Mouse (Mus musculus): Measurements from ENCODE around the gene Gli3. TPM values are rescaled to one million over a fixed set of nuclear protein-coding genes. Genes with fewer than 3 reads are reported as not detected.

Gli3 gene
- polyA plus RNA-seq, 1 experiment from 2014 or later: 4.8 TPM

- Histone ChIP-seq H3K4me3 (peak overlapping the region; percentile 79), H3K36me3 (no peaks in the 10 kb centered on the region), H3K9me3 (no peaks in the 10 kb centered on the region), H3K9ac (peak overlapping the region; percentile 83), H3K4me1 (replicated peaks) (peaks cover 59% of the 10 kb centered on the region), H3K27ac (replicated peaks) (peak overlapping the region; percentile 86), H3K4me2 (peak overlapping the region; percentile 95), H3K27me3 (peaks cover 22% of the 10 kb centered on the region)
- 1% methylated on average over 11 of the region's 11 CpGs for WGBS
- ATAC-seq (ENCODE audit: low read depth): no peak
Measured at GRCm38 (mm10) chr13:15464741-15465250, 1.8 kb downstream of the Gli3 start.

- Histone ChIP-seq H3K9me3 (no peaks in the 10 kb centered on the region), H3K36me3 (no peaks in the 10 kb centered on the region), H3K4me1 (replicated peaks) (peaks cover 64% of the 10 kb centered on the region), H3K4me3 (peak overlapping the region; percentile 10; the same call in 1 of the 2 replicates), H3K27ac (replicated peaks) (no peak overlapping the region), H3K4me2 (peak overlapping the region; percentile 95), H3K27me3 (peaks cover 22% of the 10 kb centered on the region), H3K9ac (no peak overlapping the region)
- no peak for ATAC-seq (ENCODE audit: low read depth)
- WGBS: 16% methylated on average over 6 of the region's 6 CpGs
Measured at GRCm38 (mm10) chr13:15466496-15466895, 3.5 kb downstream of the Gli3 start.

- Histone ChIP-seq H3K27me3 (peaks cover 16% of the 10 kb centered on the region), H3K27ac (replicated peaks) (no peak overlapping the region), H3K36me3 (no peaks in the 10 kb centered on the region), H3K9ac (no peak overlapping the region), H3K4me1 (replicated peaks) (peaks cover 59% of the 10 kb centered on the region), H3K4me2 (peak overlapping the region; percentile 95), H3K9me3 (no peaks in the 10 kb centered on the region), H3K4me3 (no peak overlapping the region)
- 21% methylated on average over 3 of the region's 3 CpGs for WGBS
- ATAC-seq (ENCODE audit: low read depth): no peak
Measured at GRCm38 (mm10) chr13:15467409-15467808, 4.4 kb downstream of the Gli3 start.

GRCm38 (mm10) chr13:15468421-15468820 lies 5.4 kb downstream of the Gli3 start:
- no peak overlapping the region for H3K4me3 ChIP-seq
- 11% methylated on average over 4 of the region's 4 CpGs for WGBS
- peaks cover 13% of the 10 kb centered on the region; the same call in 1 of the 2 replicates for H3K27me3 ChIP-seq
- peak overlapping the region; percentile 16; the same call in 1 of the 2 replicates for H3K4me2 ChIP-seq
- no peak overlapping the region for H3K9ac ChIP-seq
- peaks cover 59% of the 10 kb centered on the region for H3K4me1 ChIP-seq (replicated peaks)
- ATAC-seq (ENCODE audit: low read depth): no peak
- H3K36me3 ChIP-seq: no peaks in the 10 kb centered on the region
- H3K27ac ChIP-seq (replicated peaks): no peak overlapping the region
- no peaks in the 10 kb centered on the region for H3K9me3 ChIP-seq

GRCm38 (mm10) chr13:15470056-15470455 lies 7.0 kb downstream of the Gli3 start:
- Histone ChIP-seq H3K4me2 (no peak overlapping the region), H3K9me3 (no peaks in the 10 kb centered on the region), H3K4me3 (no peak overlapping the region), H3K9ac (no peak overlapping the region), H3K4me1 (replicated peaks) (peaks cover 51% of the 10 kb centered on the region), H3K36me3 (no peaks in the 10 kb centered on the region), H3K27me3 (0 out of 2 replicates have a peak, but pooled peaks cover 4% of the 10 kb centered on the region), H3K27ac (replicated peaks) (no peak overlapping the region)
- WGBS: 59% methylated on average over 3 of the region's 3 CpGs
- no peak for ATAC-seq (ENCODE audit: low read depth)

GRCm38 (mm10) chr13:15472712-15473111 lies 9.7 kb downstream of the Gli3 start:
- no peaks in the 10 kb centered on the region for H3K27me3 ChIP-seq
- H3K27ac ChIP-seq (replicated peaks): no peak overlapping the region
- WGBS: 62% methylated on average over 3 of the region's 3 CpGs
- no peaks in the 10 kb centered on the region for H3K36me3 ChIP-seq
- no peak for ATAC-seq (ENCODE audit: low read depth)
- no peak overlapping the region for H3K9ac ChIP-seq
- H3K4me2 ChIP-seq: no peak overlapping the region
- no peak overlapping the region for H3K4me3 ChIP-seq
- H3K4me1 ChIP-seq (replicated peaks): peaks cover 33% of the 10 kb centered on the region
- no peaks in the 10 kb centered on the region for H3K9me3 ChIP-seq

GRCm38 (mm10) chr13:15474393-15474792 lies 11.4 kb downstream of the Gli3 start:
- no peaks in the 10 kb centered on the region for H3K27me3 ChIP-seq
- H3K9ac ChIP-seq: no peak overlapping the region
- H3K4me1 ChIP-seq (replicated peaks): peaks cover 21% of the 10 kb centered on the region
- H3K27ac ChIP-seq (replicated peaks): no peak overlapping the region
- H3K4me3 ChIP-seq: no peak overlapping the region
- no peaks in the 10 kb centered on the region for H3K9me3 ChIP-seq
- H3K4me2 ChIP-seq: no peak overlapping the region
- no peak for ATAC-seq (ENCODE audit: low read depth)
- 53% methylated on average over 2 of the region's 2 CpGs for WGBS
- no peaks in the 10 kb centered on the region for H3K36me3 ChIP-seq

- Histone ChIP-seq H3K27me3 (no peaks in the 10 kb centered on the region), H3K4me2 (peak overlapping the region; percentile 35), H3K9me3 (no peaks in the 10 kb centered on the region), H3K9ac (no peak overlapping the region), H3K36me3 (no peaks in the 10 kb centered on the region), H3K27ac (replicated peaks) (no peak overlapping the region), H3K4me1 (replicated peaks) (peaks cover 24% of the 10 kb centered on the region), H3K4me3 (no peak overlapping the region)
- peak; percentile 57 for ATAC-seq (ENCODE audit: low read depth)
- 19% methylated on average over 14 of the region's 14 CpGs for WGBS
Measured at GRCm38 (mm10) chr13:15486033-15486891, 23.2 kb downstream of the Gli3 start.

- Histone ChIP-seq H3K36me3 (no peaks in the 10 kb centered on the region), H3K4me2 (peak overlapping the region; percentile 24; the same call in 1 of the 2 replicates), H3K9ac (no peak overlapping the region), H3K4me3 (no peak overlapping the region), H3K4me1 (replicated peaks) (peaks cover 24% of the 10 kb centered on the region), H3K27ac (replicated peaks) (no peak overlapping the region), H3K27me3 (no peaks in the 10 kb centered on the region), H3K9me3 (no peaks in the 10 kb centered on the region)
- ATAC-seq (ENCODE audit: low read depth): no peak
- 9% methylated on average over 7 of the region's 7 CpGs for WGBS
Measured at GRCm38 (mm10) chr13:15487334-15487733, 24.3 kb downstream of the Gli3 start.

- 34% methylated on average over 1 of the region's 1 CpGs for WGBS
- H3K4me2 ChIP-seq: no peak overlapping the region
- no peak overlapping the region for H3K9ac ChIP-seq
- no peaks in the 10 kb centered on the region for H3K36me3 ChIP-seq
- no peak overlapping the region for H3K4me3 ChIP-seq
- no peaks in the 10 kb centered on the region for H3K9me3 ChIP-seq
- no peak for ATAC-seq (ENCODE audit: low read depth)
- peaks cover 24% of the 10 kb centered on the region for H3K4me1 ChIP-seq (replicated peaks)
- no peak overlapping the region for H3K27ac ChIP-seq (replicated peaks)
- H3K27me3 ChIP-seq: no peaks in the 10 kb centered on the region
Measured at GRCm38 (mm10) chr13:15488065-15488464, 25.0 kb downstream of the Gli3 start.

- Histone ChIP-seq H3K4me1 (replicated peaks) (no peaks in the 10 kb centered on the region), H3K27me3 (no peaks in the 10 kb centered on the region), H3K4me2 (no peak overlapping the region), H3K36me3 (no peaks in the 10 kb centered on the region), H3K4me3 (no peak overlapping the region), H3K9ac (no peak overlapping the region), H3K27ac (replicated peaks) (no peak overlapping the region), H3K9me3 (no peaks in the 10 kb centered on the region)
- no peak for ATAC-seq (ENCODE audit: low read depth)
- 86% methylated on average over 4 of the region's 4 CpGs for WGBS
Measured at GRCm38 (mm10) chr13:15495820-15496219, 32.8 kb downstream of the Gli3 start.

- WGBS: 68% methylated on average over 4 of the region's 4 CpGs
- H3K9ac ChIP-seq: no peak overlapping the region
- H3K9me3 ChIP-seq: no peaks in the 10 kb centered on the region
- no peaks in the 10 kb centered on the region for H3K27me3 ChIP-seq
- H3K4me1 ChIP-seq (replicated peaks): no peaks in the 10 kb centered on the region
- H3K4me3 ChIP-seq: no peak overlapping the region
- no peak overlapping the region for H3K4me2 ChIP-seq
- no peaks in the 10 kb centered on the region for H3K36me3 ChIP-seq
- ATAC-seq (ENCODE audit: low read depth): no peak
- no peak overlapping the region for H3K27ac ChIP-seq (replicated peaks)
Measured at GRCm38 (mm10) chr13:15498338-15498737, 35.3 kb downstream of the Gli3 start.

All from neural tube, embryonic 13.5 days (tissue).